Mouse (Mus musculus) spleen, postnatal 14 days (tissue): ENCODE measurements around the gene E330017A01Rik.
"Not testable (repeated sequence)": the region's sequence is repeated elsewhere in the genome, so short reads cannot be mapped to it uniquely, and the experiment has no call there.

Source experiments
- DNase-seq, 2 experiments: peaks; one replicate each; pipeline ENCODE4 v3.0.0; 2021 to 2022; ENCODE audit warnings: low spot score in 2 of 2

Gene E330017A01Rik

GRCm38 (mm10) chr16:58638689-58639175 lies at the start of gene E330017A01Rik:
TSS of gene E330017A01Rik (minus strand) at chr16:58638739.
- no peak for DNase-seq

GRCm38 (mm10) chr16:58685548-58686537 lies 47.3 kb upstream of the E330017A01Rik start:
- no peak for DNase-seq

GRCm38 (mm10) chr16:58684537-58684936 lies 46.0 kb upstream of the E330017A01Rik start:
- DNase-seq = no peak

- no peak for DNase-seq
These were observed 45.4 kb upstream of the E330017A01Rik start for GRCm38 (mm10) chr16:58683911-58684310.

GRCm38 (mm10) chr16:58682870-58683269 lies 44.3 kb upstream of the E330017A01Rik start:
- no peak for DNase-seq

GRCm38 (mm10) chr16:58682046-58682445 lies 43.5 kb upstream of the E330017A01Rik start:
- no peak for DNase-seq

- DNase-seq = no peak
These were observed 40.1 kb upstream of the E330017A01Rik start for GRCm38 (mm10) chr16:58678660-58679059.

GRCm38 (mm10) chr16:58677491-58677890 lies 39.0 kb upstream of the E330017A01Rik start:
- no peak for DNase-seq

GRCm38 (mm10) chr16:58676633-58677032 lies 38.1 kb upstream of the E330017A01Rik start:
- DNase-seq = no peak

- DNase-seq = no peak
These were observed 37.6 kb upstream of the E330017A01Rik start for GRCm38 (mm10) chr16:58676156-58676555.

- no peak for DNase-seq
These were observed 36.7 kb upstream of the E330017A01Rik start for GRCm38 (mm10) chr16:58675256-58675655.

GRCm38 (mm10) chr16:58673811-58674410 lies 35.4 kb upstream of the E330017A01Rik start:
- no peak for DNase-seq

GRCm38 (mm10) chr16:58672396-58672795 lies 33.9 kb upstream of the E330017A01Rik start:
- DNase-seq = no peak

- no peak for DNase-seq
These were observed 32.9 kb upstream of the E330017A01Rik start for GRCm38 (mm10) chr16:58671212-58671985.

GRCm38 (mm10) chr16:58670643-58671042 lies 32.1 kb upstream of the E330017A01Rik start:
- no peak for DNase-seq

- DNase-seq = peak; percentile 72 to 79
These were observed 31.5 kb upstream of the E330017A01Rik start, which contains the start of gene Cpox for GRCm38 (mm10) chr16:58669917-58670630. TSS of gene Cpox (plus strand) at chr16:58670292.

GRCm38 (mm10) chr16:58669264-58669663 lies 30.7 kb upstream of the E330017A01Rik start:
- DNase-seq = peak; percentile 18 to 22

GRCm38 (mm10) chr16:58668586-58668985 lies 30.0 kb upstream of the E330017A01Rik start:
- no peak for DNase-seq

GRCm38 (mm10) chr16:58666681-58667080 lies 28.1 kb upstream of the E330017A01Rik start:
- not testable (repeated sequence) for DNase-seq

- not testable (repeated sequence) for DNase-seq
These were observed 26.6 kb upstream of the E330017A01Rik start for GRCm38 (mm10) chr16:58665137-58665536.

- DNase-seq = no peak
These were observed 25.3 kb upstream of the E330017A01Rik start for GRCm38 (mm10) chr16:58663816-58664215.
